Mouse (Mus musculus) intestine, postnatal 0 days (tissue): Measurements from ENCODE around the gene Tut1. TPM values are rescaled to one million over a fixed set of nuclear protein-coding genes. Genes with fewer than 3 reads are reported as not detected.
A peak's percentile ranks its signal among the peaks of the same experiment; 100 is the strongest.

Experiments used
- ATAC-seq: fragments of 200-750 bp; cut with Nextera tagmentation; 2 replicates; pipeline ENCODE4 v1.8.0; 2017; ENCODE audit warnings: mild to moderate bottlenecking, moderate TSS enrichment, moderate library complexity
- H3K27ac ChIP-seq: fragments of 300-500 bp; sonication (generic); 2 replicates; pipeline ENCODE4 v1.5.1; 2014; ENCODE audit warnings: mild to moderate bottlenecking, low read depth, low read length, moderate library complexity
- H3K27me3 ChIP-seq: fragments of 300-500 bp; sonication (generic); replicated peaks from 2 replicates; pipeline ENCODE4 v1.6.1; 2014; ENCODE audit warnings: low read length, mixed read lengths; ENCODE audit not compliant: control insufficient read depth, insufficient read depth
- H3K36me3 ChIP-seq: fragments of 300-500 bp; sonication (generic); 2 replicates; pipeline ENCODE4 v1.6.1; 2014; ENCODE audit warnings: mild to moderate bottlenecking, moderate library complexity; ENCODE audit not compliant: control insufficient read depth, insufficient read depth
- H3K4me1 ChIP-seq: fragments of 300-500 bp; sonication (generic); replicated peaks from 2 replicates; pipeline ENCODE4 v1.6.1; 2014; ENCODE audit warnings: antibody characterized with exemption, low read length, mixed read lengths; ENCODE audit not compliant: control insufficient read depth, insufficient read depth
- H3K4me2 ChIP-seq: fragments of 300-500 bp; sonication (generic); replicated peaks from 2 replicates; pipeline ENCODE4 v1.6.1; 2014; ENCODE audit warnings: low read depth, mild to moderate bottlenecking, moderate library complexity
- H3K4me3 ChIP-seq: fragments of 300-500 bp; sonication (generic); 2 replicates; pipeline ENCODE4 v1.5.1; 2014; ENCODE audit warnings: low read depth, low read length
- H3K9ac ChIP-seq: fragments of 300-500 bp; sonication (generic); 2 replicates; pipeline ENCODE4 v1.6.1; 2014; ENCODE audit warnings: mild to moderate bottlenecking, low read depth, low read length
- H3K9me3 ChIP-seq: fragments of 300-500 bp; sonication (generic); 2 replicates; pipeline ENCODE4 v1.6.1; 2016; ENCODE audit warnings: mixed run types; ENCODE audit not compliant: control insufficient read depth
- CTCF ChIP-seq: sonication (generic); IDR thresholded peaks from 2 replicates; pipeline ENCODE4 v1.5.1; 2016; ENCODE audit warnings: low read depth, mild to moderate bottlenecking, control low read depth, antibody characterized with exemption, moderate library complexity
- WGBS: fragments of 180-500 bp; shearing (Covaris S2); extraction: QIAGEN DNeasy Blood & Tissue Kit; methylation state at CpG from one replicate; pipeline ENCODE4 v1.1.7; 2014; 5-methylcytosine and 5-hydroxymethylcytosine counted together
- polyA plus RNA-seq: library from polyadenylated mRNA; unstranded; fragments of >200 nt; fragmentation: Nextera tagmentation; extraction: Ambion mirVana; gene quantifications from 2 replicates; pipeline ENCODE4 v1.2.1, GENCODE M21; 2015

The Tut1 gene
- polyA plus RNA-seq, 1 experiment from 2014 or later: 10.7 TPM

DNA sequence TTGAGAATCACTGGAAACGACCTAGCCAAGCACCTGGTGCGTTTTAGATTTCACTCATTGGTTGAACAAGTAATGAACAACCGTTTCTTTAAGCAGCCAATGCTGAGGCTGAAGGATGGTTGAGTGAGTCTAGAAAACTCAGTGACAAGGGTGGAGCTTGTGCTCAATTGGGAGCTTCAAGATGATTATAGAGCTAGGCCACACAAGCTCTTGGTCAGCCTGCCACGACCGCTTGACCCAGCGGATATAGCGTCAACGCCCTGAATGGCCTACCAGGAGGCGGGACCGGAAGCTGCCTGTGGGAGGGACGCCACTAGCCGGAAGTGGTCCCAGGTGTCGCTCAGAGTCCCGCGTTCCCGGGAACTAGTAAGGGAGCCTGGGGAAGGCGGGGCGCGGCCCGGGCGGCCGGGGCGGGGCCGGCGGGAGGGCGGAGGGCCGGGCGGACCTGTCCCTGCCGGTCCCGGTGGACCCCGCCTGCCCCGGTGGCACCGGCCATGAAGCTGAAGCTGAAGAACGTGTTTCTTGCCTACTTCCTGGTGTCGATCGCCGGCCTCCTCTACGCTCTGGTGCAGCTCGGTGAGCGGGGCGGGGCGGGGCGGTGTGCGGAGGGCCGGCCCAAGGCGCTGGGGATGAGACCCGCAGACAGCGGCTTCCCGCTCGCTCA, 33.4 kb upstream of the Tut1 start, which contains the start of gene B3gat3:
Gene B3gat3, plus strand, starts transcription at position 302 of the 664 bp plus-strand sequence.
- Histone ChIP-seq H3K4me3 (peak within 1 kb of the TSS; percentile 80), H3K9me3 (no peaks in the 10 kb centered on the region), H3K4me1 (0 out of 2 replicates have a peak, but pooled peaks cover 5% of the 10 kb centered on the region), H3K36me3 (peaks cover 27% of the 10 kb centered on the region), H3K9ac (peak within 1 kb of the TSS; percentile 68), H3K27me3 (no peaks in the 10 kb centered on the region), H3K4me2 (peak within 1 kb of the TSS; percentile 83), H3K27ac (peak within 1 kb of the TSS; percentile 92)
- WGBS: 3% methylated on average over 46 of the region's 50 CpGs
- TF ChIP-seq CTCF: no peak
- peak; percentile 95 for ATAC-seq

DNA sequence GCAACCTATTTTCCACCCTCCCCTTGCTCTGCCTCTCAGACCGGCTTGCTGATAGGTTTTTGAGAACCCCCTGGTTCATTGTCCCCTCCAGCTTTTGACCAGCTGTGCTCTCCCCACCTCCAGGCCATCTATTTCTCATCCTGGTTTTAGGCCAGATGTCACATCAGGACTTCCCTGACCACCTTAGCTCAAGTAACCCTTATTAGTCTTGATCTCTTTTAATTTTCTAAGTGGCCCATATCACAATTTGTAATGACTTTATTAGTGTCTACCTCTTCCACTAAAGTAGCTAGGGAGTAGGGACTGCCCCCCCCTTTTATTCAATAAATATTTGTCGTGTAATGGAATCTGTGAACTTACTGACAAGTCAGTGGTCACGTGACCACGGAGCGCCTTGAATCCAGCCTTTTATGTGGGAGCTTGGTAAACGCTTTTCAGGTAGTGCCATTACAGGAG, 32.8 kb upstream of the Tut1 start:
- Histone ChIP-seq H3K4me2 (peak overlapping the region; percentile 83), H3K9ac (peak overlapping the region; percentile 68), H3K36me3 (peaks cover 27% of the 10 kb centered on the region), H3K27ac (peak overlapping the region; percentile 92), H3K4me3 (peak overlapping the region; percentile 80), H3K27me3 (no peaks in the 10 kb centered on the region), H3K9me3 (no peaks in the 10 kb centered on the region), H3K4me1 (0 out of 2 replicates have a peak, but pooled peaks cover 5% of the 10 kb centered on the region)
- ATAC-seq: peak; percentile 11; the same call in 1 of the 2 replicates
- WGBS: 1% methylated on average over 6 of the region's 6 CpGs
- no peak for TF ChIP-seq CTCF

DNA sequence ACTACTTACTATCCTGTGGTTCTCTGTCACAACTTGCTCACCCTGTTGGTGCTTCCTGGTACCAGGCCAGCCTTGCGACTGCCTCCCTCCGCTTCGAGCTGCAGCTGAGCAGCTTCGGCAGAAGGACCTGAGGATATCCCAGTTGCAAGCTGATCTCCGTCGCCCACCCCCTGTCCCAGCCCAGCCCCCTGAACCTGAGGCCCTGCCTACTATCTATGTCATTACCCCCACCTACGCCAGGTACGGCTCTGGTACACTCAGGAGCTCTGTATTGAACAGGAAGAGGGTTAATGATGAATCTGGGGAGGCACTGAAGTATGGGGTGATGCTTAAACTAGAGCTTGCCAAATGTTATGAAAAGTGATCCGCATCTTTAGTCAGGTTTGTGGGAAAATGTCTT, 31.9 kb upstream of the Tut1 start:
- Histone ChIP-seq H3K27me3 (no peaks in the 10 kb centered on the region), H3K27ac (peak overlapping the region; percentile 92; the same call in 1 of the 2 replicates), H3K36me3 (peaks cover 22% of the 10 kb centered on the region; the same call in 1 of the 2 replicates), H3K4me3 (peak overlapping the region; percentile 80; the same call in 1 of the 2 replicates), H3K4me1 (0 out of 2 replicates have a peak, but pooled peaks cover 5% of the 10 kb centered on the region), H3K9ac (no peak overlapping the region), H3K4me2 (peak overlapping the region; percentile 83), H3K9me3 (no peaks in the 10 kb centered on the region)
- no peak for TF ChIP-seq CTCF
- 68% methylated on average over 9 of the region's 9 CpGs for WGBS
- no peak for ATAC-seq

DNA sequence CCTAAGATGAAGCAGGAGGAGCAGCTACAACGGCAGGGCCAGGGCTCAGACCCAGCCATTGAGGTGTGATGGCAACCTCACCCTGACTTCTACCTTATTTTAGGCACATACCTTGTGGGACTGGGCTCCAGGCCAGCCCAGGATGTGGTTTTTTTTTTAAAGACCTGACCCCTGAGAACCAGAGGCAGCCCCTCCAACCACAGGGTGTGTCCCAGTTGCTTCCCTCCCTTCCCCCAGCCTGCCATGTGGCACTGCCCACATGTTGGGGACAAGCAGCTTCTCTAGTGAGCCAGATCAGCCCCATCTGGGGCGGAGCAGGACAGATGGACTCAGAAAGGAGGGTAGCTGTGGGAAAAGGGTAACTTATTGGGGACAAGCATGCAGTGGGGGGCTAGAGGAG, 26.9 kb upstream of the Tut1 start:
- TF ChIP-seq CTCF: no peak
- no peak for ATAC-seq
- H3K4me1 ChIP-seq: no peaks in the 10 kb centered on the region
- H3K4me2 ChIP-seq: no peak overlapping the region
- no peaks in the 10 kb centered on the region for H3K27me3 ChIP-seq
- 85% methylated on average over 2 of the region's 2 CpGs for WGBS
- H3K9ac ChIP-seq: no peak overlapping the region
- no peak overlapping the region for H3K27ac ChIP-seq
- H3K9me3 ChIP-seq: no peaks in the 10 kb centered on the region
- H3K4me3 ChIP-seq: no peak overlapping the region
- peaks cover 36% of the 10 kb centered on the region; the same call in 1 of the 2 replicates for H3K36me3 ChIP-seq

DNA sequence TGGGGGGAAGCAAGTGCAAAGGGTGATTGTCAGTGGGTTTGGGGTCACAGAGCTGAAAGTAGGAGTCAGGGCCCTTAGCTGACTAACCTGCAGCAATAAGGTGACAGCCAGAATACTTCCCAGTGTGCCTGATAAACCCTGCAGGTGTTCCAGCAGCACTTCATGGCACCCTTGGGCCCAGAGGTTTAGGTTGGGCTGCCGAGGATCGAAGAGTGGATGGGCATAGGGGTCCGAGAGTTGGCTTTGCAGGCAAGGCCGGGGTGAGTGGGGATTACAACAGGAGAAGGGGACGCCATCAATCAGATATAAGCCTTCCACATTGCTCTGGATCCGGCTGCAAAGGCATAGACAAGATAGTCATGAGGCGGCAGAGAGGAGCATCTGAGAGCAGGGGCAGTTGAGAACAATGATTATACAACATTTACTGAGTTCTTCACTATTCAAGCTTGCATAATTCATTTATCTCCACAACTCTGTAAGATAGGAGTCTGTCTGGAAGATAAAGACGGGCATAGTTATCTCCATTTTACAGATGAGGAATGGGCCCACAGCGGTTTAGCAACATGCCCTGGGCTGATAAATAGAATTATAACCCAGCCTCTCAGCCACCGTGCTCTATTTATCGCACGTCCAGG, 25.6 kb upstream of the Tut1 start:
- Histone ChIP-seq H3K27me3 (no peaks in the 10 kb centered on the region), H3K4me2 (no peak overlapping the region), H3K4me1 (no peaks in the 10 kb centered on the region), H3K27ac (no peak overlapping the region), H3K4me3 (no peak overlapping the region), H3K9ac (no peak overlapping the region), H3K36me3 (peaks cover 35% of the 10 kb centered on the region; the same call in 1 of the 2 replicates), H3K9me3 (no peaks in the 10 kb centered on the region)
- ATAC-seq: no peak
- TF ChIP-seq CTCF: no peak
- 72% methylated on average over 12 of the region's 12 CpGs for WGBS

DNA sequence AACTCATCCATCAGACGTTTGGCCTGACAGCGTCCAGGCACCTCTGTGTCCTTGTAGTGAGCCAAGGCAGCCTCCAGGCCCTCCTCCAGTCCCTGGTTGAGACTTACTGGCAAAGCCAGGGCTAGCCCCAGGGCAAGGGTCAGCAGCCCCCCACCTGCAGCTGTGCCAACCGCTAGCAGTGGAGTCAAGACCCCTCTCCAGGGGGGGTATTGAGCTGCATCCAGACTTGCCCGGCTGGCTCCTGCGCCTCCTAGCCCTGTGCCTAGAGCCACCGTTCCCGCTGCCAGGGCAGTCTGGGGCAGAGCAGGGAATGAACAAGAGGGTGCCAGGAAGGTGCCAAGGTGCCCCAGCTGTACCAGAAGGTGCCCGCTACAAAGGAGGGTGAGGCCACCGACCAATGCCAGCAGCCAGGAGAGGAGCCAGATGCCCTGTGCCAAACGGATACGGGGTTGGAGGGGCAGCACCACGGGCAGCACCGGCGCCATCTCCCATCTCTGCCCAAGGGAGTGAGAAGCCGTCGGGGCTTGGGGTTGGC, 24.9 kb upstream of the Tut1 start:
- H3K27me3 ChIP-seq: no peaks in the 10 kb centered on the region
- peaks cover 33% of the 10 kb centered on the region; the same call in 1 of the 2 replicates for H3K36me3 ChIP-seq
- no peaks in the 10 kb centered on the region for H3K9me3 ChIP-seq
- H3K4me3 ChIP-seq: peak overlapping the region; percentile 84
- no peaks in the 10 kb centered on the region for H3K4me1 ChIP-seq
- H3K27ac ChIP-seq: peak overlapping the region; percentile 88; the same call in 1 of the 2 replicates
- peak overlapping the region; percentile 85; the same call in 1 of the 2 replicates for H3K9ac ChIP-seq
- 31% methylated on average over 16 of the region's 16 CpGs for WGBS
- ATAC-seq: no peak; the same call in 1 of the 2 replicates
- peak overlapping the region; percentile 95 for H3K4me2 ChIP-seq
- TF ChIP-seq CTCF: no peak
